Mouse (Mus musculus): ENCODE measurements at regions not wholly inside any gene's neighbourhood (a gene's known extent, or its start where the extent isn't known, plus 50 kb on each side); places are given as distances from the start of the nearest gene placed in this dataset.

DNA sequence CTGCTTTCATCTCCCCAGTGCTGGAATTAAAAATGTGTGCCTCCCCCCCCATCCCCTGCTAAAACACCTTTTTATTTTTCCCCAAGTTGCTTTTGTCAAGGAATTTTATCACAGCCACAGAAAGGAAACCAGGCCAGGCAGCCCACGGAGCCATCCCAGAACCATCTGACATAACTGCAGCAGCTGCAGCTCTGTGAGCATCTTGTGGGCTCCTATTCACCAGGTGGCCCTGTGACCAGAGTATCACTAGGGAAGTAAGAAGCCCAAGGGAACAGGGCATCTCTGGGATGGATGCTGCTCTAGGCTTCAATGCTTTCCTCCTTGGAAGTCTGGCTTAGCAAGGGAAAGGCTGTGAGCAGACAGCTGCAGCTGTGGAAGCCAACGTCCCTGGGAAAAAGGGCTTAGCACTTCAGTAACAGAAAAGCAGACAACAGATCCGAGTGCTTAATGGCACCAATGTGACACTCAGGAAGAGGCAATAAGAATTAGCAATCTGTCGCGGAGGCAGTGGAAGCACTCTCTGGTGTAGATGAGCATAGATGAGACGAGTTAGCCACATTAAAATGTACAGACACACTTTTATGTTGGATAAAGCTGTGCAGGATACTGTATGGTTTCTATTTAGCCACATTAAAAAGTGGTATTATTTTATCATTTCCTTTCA, 1183.0 kb downstream of the 4930447A16Rik start:
- DNase-seq (ENCODE audit: low spot score in 2 of 2), result no peak

DNA sequence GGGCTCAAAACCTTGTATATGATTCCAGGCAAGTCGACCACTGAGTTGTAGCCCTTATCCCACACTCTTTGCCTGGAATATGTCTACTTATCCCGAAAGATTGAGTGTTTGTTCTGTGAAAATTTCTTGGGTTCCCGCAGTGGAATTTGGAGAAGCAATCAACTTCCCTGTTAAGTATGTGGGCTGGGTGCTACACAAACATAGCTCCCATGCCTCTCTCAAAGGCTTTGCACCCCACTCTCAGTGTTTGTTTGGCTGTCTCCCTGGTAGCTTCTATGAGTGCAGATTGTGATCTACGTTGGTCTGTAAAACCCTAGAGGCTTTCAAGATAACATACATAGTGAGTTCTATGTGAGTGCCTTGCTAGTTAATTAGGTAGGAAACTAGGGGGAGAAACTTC, 1184.2 kb downstream of the 4930447A16Rik start:
- DNase-seq (ENCODE audit: low spot score in 2 of 2), result no peak

Data from frontal cortex, postnatal 14 days (tissue).